Mouse (Mus musculus): ENCODE measurements around the gene Tfpi.

- TF ChIP-seq CTCF (IDR thresholded peaks at IDR 0.05; ENCODE audit: extremely low read depth, insufficient read depth, low read length): no peak
- 0 out of 2 replicates have a peak, but pooled peaks have one; percentile 14 for TF ChIP-seq POLR2A (IDR thresholded peaks at IDR 0.05; ENCODE audit: extremely low read depth, insufficient read depth, low read length)
Measured at GRCm38 (mm10) chr2:84481863-84482262, 5.3 kb upstream of the Tfpi start.

All from cortical plate, adult 2 months (tissue).